Mouse (Mus musculus) adrenal gland, adult (tissue): ENCODE data around the gene Atp2a3.

Source experiments
- DNase-seq, 2 experiments: peaks; one replicate each; pipeline ENCODE4 v3.0.0; 2022 to 2023; ENCODE audit warnings: low spot score in 1 of 2; ENCODE audit not compliant: inconsistent age in 2 of 2

Atp2a3 gene

GRCm38 (mm10) chr11:72997529-72998326 lies 36.8 kb downstream of the Atp2a3 start:
- no peak for DNase-seq

- no peak for DNase-seq
These were observed 37.8 kb downstream of the Atp2a3 start, which contains the start of gene P2rx1 for GRCm38 (mm10) chr11:72998771-72999170. Gene P2rx1 (plus strand): TSS chr11:72999103.

- peak; percentile 72 to 88 for DNase-seq
These were observed 40.1 kb downstream of the Atp2a3 start for GRCm38 (mm10) chr11:73001029-73001428.

DNA sequence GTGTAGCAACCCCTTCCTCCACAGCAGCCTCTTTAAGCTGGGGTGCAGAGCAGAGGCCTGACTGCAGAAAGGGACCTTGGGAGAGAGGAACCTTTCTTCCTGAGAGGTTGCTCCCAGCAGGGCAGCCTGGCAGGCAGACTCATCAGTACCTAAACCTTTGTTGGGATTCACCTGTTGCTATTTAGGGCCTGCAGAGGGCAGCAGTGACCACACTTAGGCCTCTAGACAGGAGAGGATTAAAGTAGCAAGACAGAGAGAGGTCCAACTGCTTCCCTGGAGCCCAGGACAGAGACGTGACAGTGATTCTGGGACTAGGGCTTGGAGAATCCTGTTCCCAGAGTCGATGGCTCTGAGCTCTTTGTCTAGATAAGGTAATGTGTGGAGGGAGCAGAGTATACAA lies 45.4 kb downstream of the Atp2a3 start:
- DNase-seq = peak; percentile 69 to 86

DNA sequence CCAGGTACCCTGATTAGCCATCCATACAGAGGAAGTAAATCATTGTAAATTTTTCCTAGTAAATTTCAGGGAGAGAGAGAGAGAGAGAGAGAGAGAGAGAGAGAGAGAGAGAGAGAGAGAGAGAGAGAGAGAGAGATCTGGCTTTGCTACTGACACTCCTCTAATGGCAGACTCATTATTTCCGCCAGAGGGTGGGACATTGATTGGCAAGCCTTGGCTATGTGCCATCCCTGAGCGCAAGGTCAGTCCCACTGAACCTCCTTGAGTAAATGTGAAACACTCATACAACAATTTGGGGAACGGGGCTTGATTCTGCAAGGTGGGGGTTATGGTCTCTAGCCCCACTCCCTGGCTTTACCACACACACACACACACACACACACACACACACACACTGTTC lies 46.1 kb downstream of the Atp2a3 start:
- peak in 1 of 2 experiments; percentile 51 for DNase-seq

DNA sequence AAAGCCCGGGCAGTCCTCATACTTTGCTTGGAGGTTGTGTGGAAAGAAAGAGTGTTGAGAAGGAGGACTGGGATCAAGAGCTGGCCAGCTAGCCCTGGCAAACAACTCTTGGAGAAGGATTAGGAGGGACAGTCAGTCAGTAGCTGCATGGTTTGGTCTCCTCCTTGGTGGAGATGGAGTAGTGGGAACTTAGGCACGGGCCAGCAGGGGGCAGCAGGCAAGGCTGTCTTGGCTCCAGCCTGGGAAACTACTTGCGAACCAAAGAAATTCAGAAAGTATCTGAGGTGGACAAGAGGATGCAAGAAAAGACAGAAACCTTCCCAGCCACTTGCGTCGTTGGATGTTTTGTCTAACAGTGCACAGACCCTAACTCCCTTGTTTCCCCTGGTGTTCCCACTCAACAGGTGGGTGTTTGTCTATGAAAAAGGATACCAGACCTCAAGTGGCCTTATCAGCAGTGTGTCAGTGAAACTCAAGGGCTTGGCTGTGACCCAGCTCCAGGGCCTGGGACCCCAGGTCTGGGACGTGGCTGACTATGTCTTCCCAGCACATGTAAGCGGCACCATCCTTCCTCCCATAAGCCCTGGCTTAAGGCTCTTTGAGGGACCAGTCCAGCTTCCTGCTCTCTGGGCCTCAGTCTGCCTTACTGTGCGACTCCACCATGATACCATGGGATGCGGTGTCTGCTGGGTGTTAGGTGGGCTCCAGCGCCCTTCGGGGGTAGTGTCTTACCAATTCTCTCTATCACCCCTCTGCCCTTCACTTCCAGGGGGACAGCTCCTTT lies 46.9 kb downstream of the Atp2a3 start:
- peak; percentile 65 to 86 for DNase-seq

GRCm38 (mm10) chr11:73008826-73009225 lies 47.9 kb downstream of the Atp2a3 start:
- no peak for DNase-seq

- no peak for DNase-seq
These were observed 48.7 kb downstream of the Atp2a3 start for GRCm38 (mm10) chr11:73009531-73010274.

GRCm38 (mm10) chr11:73013981-73014380 lies 53.0 kb downstream of the Atp2a3 start:
- DNase-seq = peak; percentile 70 to 71

DNA sequence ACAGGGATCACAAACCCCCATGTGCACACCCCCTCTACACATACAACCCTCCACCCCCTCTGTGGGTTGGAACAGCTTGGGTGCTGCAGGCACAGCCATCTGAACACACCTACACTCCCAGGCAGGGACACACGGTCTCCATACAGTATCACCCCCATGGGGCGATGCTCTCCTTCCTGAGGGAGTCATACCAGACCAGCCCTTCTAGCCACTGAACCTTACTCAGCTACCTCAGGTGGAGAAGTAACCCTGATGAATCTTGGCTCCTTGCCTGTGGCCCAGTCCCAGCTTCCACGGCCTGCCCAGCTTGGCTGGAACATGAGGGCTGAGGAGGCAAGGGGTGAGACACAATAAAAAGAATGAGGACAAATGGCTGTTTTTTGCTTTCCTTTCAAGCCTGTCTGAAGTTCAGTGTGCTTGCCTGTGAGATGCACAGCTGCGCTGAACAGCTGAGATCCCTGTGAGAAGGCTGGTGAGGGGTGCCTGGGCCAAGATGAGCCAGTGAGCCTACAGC lies 53.9 kb downstream of the Atp2a3 start:
- DNase-seq = peak in 1 of 2 experiments; percentile 56

DNA sequence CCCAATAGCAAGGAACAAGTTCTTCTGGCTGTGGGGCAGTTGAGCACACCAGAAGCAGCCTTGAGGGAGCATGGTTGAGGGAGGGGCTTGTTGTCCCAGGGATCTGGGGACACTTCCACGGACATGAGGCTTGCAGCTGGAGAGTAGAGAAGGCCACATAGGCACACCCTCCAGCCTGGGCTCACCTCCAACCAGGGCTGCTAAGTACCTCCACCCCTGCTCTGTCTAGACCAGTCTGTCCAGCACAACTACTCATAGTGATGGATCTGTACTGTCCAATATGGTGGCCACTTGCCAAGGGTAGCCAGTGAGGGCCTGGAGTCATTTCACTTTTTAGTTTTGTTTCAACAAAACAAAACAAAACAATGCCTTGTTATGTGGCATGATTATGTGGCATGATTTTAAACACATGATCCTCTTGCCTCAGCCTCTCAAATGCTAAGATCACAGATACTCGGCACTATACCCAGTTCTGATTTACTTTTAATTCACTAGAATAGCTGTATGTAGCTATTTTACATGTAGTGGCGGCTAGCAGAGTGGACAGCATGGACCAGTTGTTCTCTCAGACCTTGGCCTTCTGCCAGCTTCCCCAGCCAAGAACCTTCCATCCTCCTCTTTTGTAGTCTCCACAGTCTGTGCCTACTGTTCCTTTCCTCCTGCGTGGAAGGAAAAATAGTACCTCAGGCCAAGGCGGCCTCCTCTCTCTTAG lies 54.6 kb downstream of the Atp2a3 start:
- peak; percentile 75 to 83 for DNase-seq

DNA sequence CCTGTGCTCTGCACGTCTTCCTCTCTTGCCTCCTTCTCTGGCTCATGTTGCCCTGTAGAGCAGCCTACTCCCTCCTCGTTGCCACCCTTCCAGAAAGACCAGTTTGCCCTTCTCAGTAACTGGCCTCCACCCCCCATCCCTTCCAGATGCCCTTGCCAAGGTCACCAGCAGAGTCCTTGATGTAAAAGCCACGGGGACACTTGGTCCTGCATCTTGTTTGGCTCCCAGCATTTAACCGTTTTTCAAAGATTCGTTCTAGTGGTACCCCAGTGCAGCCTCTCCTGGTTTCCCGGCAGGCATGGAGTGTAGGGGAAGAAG lies 55.1 kb downstream of the Atp2a3 start:
- peak in 1 of 2 experiments; percentile 73 for DNase-seq

DNA sequence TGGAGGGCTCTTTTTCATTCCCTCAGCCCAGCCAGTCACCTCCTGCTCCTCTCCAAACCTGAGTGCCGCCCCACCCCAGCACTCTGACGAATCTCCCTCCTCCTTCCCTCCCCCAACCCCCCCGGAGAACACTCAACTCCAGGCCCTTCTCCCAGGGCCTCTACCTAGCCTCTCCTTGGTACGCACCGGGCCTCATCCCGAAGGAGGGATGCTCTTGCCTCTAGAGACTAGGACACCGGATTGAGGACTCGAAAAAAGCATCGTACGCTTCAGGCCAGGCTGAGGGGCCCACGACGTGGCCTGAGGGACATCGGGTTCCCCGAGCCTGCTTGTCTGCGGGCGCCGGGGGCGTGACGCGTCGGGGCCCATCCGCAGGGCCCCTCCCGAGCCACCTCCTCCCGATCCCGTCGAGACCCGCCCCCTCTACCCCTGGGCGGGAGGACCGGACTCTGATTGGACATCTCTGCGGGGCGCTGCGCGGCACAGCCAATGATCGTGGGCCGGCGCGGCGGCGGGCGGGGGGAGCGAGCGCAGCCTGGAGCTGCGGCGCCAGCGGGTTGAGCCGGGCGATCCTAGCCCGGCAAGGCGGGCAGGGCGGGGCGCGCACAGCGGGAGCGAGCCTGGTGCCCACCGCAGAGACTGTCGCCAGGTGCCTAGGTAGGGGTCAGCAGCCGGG lies 57.6 kb downstream of the Atp2a3 start, which contains the start of gene Camkk1:
Gene Camkk1 (plus strand): TSS at position 538 of the 676 bp plus-strand sequence.
- peak; percentile 97 for DNase-seq

- peak; percentile 73 to 74 for DNase-seq
These were observed 58.3 kb downstream of the Atp2a3 start for GRCm38 (mm10) chr11:73019147-73019795.

GRCm38 (mm10) chr11:73020953-73021800 lies 60.2 kb downstream of the Atp2a3 start:
- DNase-seq = peak; percentile 80 to 86

DNA sequence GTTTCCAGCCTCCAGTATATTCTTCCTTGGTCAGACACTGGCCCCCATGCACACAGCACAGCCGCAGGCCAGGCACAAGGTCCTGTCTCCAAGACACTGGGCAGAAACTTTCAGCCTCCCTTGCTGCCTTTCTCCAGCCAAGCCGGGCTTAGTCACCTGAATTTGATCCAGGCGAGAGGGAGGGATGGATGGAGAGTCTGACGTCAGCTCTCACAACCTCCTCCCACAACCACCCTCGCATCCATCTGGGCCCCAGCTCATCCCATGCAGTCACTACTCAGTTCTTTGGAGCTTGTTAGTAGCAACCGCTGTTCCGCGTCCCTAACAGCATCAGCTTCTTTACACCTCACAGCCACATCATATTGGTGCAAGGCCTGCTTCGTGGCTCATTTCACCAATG lies 62.1 kb downstream of the Atp2a3 start:
- DNase-seq = peak; percentile 77 to 82

GRCm38 (mm10) chr11:73023827-73024226 lies 62.9 kb downstream of the Atp2a3 start:
- DNase-seq = no peak

- peak in 1 of 2 experiments; percentile 50 for DNase-seq
These were observed 63.4 kb downstream of the Atp2a3 start for GRCm38 (mm10) chr11:73024236-73024904.
